Mouse (Mus musculus): ENCODE data around the gene Dnah8. TPM values are rescaled to one million over a fixed set of nuclear protein-coding genes. Genes with fewer than 3 reads are reported as not detected.

Gene Dnah8
- polyA plus RNA-seq, 1 experiment from 2014 or later = 4.1 TPM

- Histone ChIP-seq H3K9me3 (ENCODE audit: control insufficient read depth, low read length) (no peaks in the 10 kb centered on the region), H3K27me3 (replicated peaks; ENCODE audit: control insufficient read depth, insufficient read depth, low read length) (no peaks in the 10 kb centered on the region), H3K4me1 (ENCODE audit: control insufficient read depth, insufficient read depth, low read length) (no peaks in the 10 kb centered on the region), H3K4me2 (ENCODE audit: low read depth, low read length) (no peak overlapping the region), H3K36me3 (ENCODE audit: control insufficient read depth, insufficient read depth, low read length) (no peaks in the 10 kb centered on the region), H3K27ac (replicated peaks; ENCODE audit: low read depth, low read length) (no peak overlapping the region), H3K4me3 (ENCODE audit: low read depth, low read length) (no peak overlapping the region), H3K9ac (ENCODE audit: low read depth, low read length) (no peak overlapping the region)
- peak; percentile 11 for DNase-seq (ENCODE audit: low spot score)
- WGBS = 19% methylated on average over 5 of the region's 5 CpGs
- ATAC-seq (ENCODE audit: low read depth) = no peak
These were observed 57.5 kb downstream of the Dnah8 start for GRCm38 (mm10) chr17:30681604-30682003.

DNA sequence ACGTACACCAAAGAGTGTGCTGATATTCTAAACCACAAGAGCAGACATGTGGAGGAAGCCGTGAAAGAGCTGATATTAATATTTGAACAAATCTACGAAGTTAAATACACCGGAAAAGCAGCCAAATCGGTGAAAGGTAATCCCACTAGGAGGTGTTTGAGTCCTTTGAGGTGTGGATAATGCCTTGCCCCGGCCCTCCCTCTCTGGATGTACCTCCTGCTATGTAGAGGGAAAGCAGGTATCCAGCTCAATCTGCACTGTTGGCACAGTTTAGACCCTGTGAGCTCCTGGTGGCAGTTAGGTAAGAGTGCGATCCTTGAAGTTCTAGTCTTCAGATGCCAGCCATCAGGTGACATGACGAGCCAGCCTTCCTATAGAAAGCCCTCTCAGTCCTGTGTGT, 66.0 kb downstream of the Dnah8 start:
- H3K9me3 ChIP-seq (ENCODE audit: control insufficient read depth, low read length) = no peaks in the 10 kb centered on the region
- no peak overlapping the region for H3K4me3 ChIP-seq (ENCODE audit: low read depth, low read length)
- ATAC-seq (ENCODE audit: low read depth) (no peak), DNase-seq (ENCODE audit: low spot score) (no peak)
- H3K9ac ChIP-seq (ENCODE audit: low read depth, low read length) = no peak overlapping the region
- no peak overlapping the region for H3K27ac ChIP-seq (replicated peaks; ENCODE audit: low read depth, low read length)
- no peak overlapping the region for H3K4me2 ChIP-seq (ENCODE audit: low read depth, low read length)
- H3K36me3 ChIP-seq (ENCODE audit: control insufficient read depth, insufficient read depth, low read length) = no peaks in the 10 kb centered on the region
- 0 out of 2 replicates have a peak, but pooled peaks cover 6% of the 10 kb centered on the region for H3K4me1 ChIP-seq (ENCODE audit: control insufficient read depth, insufficient read depth, low read length)
- H3K27me3 ChIP-seq (replicated peaks; ENCODE audit: control insufficient read depth, insufficient read depth, low read length) = no peaks in the 10 kb centered on the region
- 82% methylated on average over 8 of the region's 8 CpGs for WGBS

GRCm38 (mm10) chr17:30691481-30691880, 67.3 kb downstream of the Dnah8 start:
- H3K27me3 ChIP-seq (replicated peaks; ENCODE audit: control insufficient read depth, insufficient read depth, low read length) = no peaks in the 10 kb centered on the region
- H3K9me3 ChIP-seq (ENCODE audit: control insufficient read depth, low read length) = no peaks in the 10 kb centered on the region
- H3K4me3 ChIP-seq (ENCODE audit: low read depth, low read length) = no peak overlapping the region
- ATAC-seq (ENCODE audit: low read depth) (no peak), DNase-seq (ENCODE audit: low spot score) (no peak)
- WGBS = 41% methylated on average over 2 of the region's 2 CpGs
- H3K36me3 ChIP-seq (ENCODE audit: control insufficient read depth, insufficient read depth, low read length) = no peaks in the 10 kb centered on the region
- H3K4me2 ChIP-seq (ENCODE audit: low read depth, low read length) = no peak overlapping the region
- H3K27ac ChIP-seq (replicated peaks; ENCODE audit: low read depth, low read length) = no peak overlapping the region
- H3K9ac ChIP-seq (ENCODE audit: low read depth, low read length) = no peak overlapping the region
- H3K4me1 ChIP-seq (ENCODE audit: control insufficient read depth, insufficient read depth, low read length) = 0 out of 2 replicates have a peak, but pooled peaks cover 6% of the 10 kb centered on the region

DNA sequence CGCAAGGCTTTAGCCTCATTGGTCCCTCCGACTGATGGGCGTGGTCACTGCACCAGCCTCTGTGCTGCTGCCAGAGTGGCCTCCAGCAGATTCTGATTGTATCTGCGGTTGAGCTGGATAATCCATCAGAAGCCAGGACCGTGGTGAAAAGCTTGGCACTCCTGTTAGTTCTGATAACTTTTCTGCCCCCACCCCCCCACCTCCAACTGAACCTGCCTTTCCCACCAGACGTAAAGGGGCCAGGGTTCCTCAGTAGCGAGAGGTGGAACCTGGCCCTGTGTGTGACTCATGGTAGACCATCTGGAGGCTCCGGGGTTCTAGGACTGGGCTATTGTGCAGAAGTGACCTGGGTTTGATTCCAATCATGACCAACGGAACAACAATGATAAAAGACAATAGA, 70.1 kb downstream of the Dnah8 start:
- no peak overlapping the region for H3K27ac ChIP-seq (replicated peaks; ENCODE audit: low read depth, low read length)
- WGBS = 88% methylated on average over 9 of the region's 9 CpGs
- no peak overlapping the region for H3K9ac ChIP-seq (ENCODE audit: low read depth, low read length)
- H3K4me3 ChIP-seq (ENCODE audit: low read depth, low read length) = no peak overlapping the region
- ATAC-seq (ENCODE audit: low read depth) (no peak), DNase-seq (ENCODE audit: low spot score) (no peak)
- no peaks in the 10 kb centered on the region for H3K9me3 ChIP-seq (ENCODE audit: control insufficient read depth, low read length)
- H3K4me1 ChIP-seq (ENCODE audit: control insufficient read depth, insufficient read depth, low read length) = no peaks in the 10 kb centered on the region
- H3K4me2 ChIP-seq (ENCODE audit: low read depth, low read length) = no peak overlapping the region
- H3K27me3 ChIP-seq (replicated peaks; ENCODE audit: control insufficient read depth, insufficient read depth, low read length) = no peaks in the 10 kb centered on the region
- no peaks in the 10 kb centered on the region for H3K36me3 ChIP-seq (ENCODE audit: control insufficient read depth, insufficient read depth, low read length)

DNA sequence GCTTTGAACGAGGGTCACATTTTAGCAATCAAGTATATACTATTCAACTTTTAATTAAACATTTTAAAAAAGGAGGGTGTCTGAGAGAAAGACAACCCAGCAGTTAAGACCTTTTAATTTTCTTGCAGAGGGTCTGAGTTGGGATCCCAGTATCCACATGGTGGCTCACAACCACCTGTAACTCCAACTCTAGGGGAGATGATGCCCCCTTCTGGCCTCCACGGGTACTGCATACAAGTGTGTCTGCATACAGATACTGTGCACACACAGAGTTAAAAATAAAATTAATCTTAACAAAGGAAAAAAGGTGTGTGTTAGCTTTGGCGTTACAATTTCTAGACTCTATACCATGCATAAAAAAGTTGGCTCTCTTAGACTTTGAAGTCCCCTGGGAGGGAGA, 90.6 kb downstream of the Dnah8 start:
- H3K27me3 ChIP-seq (replicated peaks; ENCODE audit: control insufficient read depth, insufficient read depth, low read length) = no peaks in the 10 kb centered on the region
- DNase-seq (ENCODE audit: low spot score) (no peak), ATAC-seq (ENCODE audit: low read depth) (no peak)
- no peaks in the 10 kb centered on the region for H3K4me1 ChIP-seq (ENCODE audit: control insufficient read depth, insufficient read depth, low read length)
- no peak overlapping the region for H3K27ac ChIP-seq (replicated peaks; ENCODE audit: low read depth, low read length)
- 66% methylated on average over 3 of the region's 3 CpGs for WGBS
- no peaks in the 10 kb centered on the region for H3K36me3 ChIP-seq (ENCODE audit: control insufficient read depth, insufficient read depth, low read length)
- peaks cover 3% of the 10 kb centered on the region; the same call in 1 of the 2 replicates for H3K9me3 ChIP-seq (ENCODE audit: control insufficient read depth, low read length)
- no peak overlapping the region for H3K9ac ChIP-seq (ENCODE audit: low read depth, low read length)
- H3K4me3 ChIP-seq (ENCODE audit: low read depth, low read length) = no peak overlapping the region
- H3K4me2 ChIP-seq (ENCODE audit: low read depth, low read length) = no peak overlapping the region

DNA sequence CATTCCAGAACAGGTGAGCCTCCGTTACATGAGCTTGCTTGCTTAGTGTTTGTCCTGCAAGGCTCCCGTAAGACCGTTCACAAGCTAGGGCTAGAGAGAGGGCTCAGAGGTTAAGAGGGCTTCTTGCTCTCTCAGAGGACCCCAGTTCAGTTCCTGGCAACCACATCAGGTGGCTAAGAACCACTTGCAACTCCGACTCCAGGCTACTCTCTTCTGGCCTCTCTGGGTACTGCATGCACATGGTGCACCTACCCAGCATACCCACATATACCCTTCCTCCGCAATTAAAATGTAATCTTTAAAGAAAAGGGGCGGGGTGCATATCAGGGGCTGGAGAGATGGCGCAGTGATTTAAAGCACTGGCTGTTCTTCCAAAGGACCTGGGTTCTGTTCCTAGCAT, 94.0 kb downstream of the Dnah8 start:
- H3K4me1 ChIP-seq (ENCODE audit: control insufficient read depth, insufficient read depth, low read length) = no peaks in the 10 kb centered on the region
- H3K9ac ChIP-seq (ENCODE audit: low read depth, low read length) = no peak overlapping the region
- H3K27ac ChIP-seq (replicated peaks; ENCODE audit: low read depth, low read length) = no peak overlapping the region
- no peak overlapping the region for H3K4me2 ChIP-seq (ENCODE audit: low read depth, low read length)
- H3K36me3 ChIP-seq (ENCODE audit: control insufficient read depth, insufficient read depth, low read length) = no peaks in the 10 kb centered on the region
- H3K4me3 ChIP-seq (ENCODE audit: low read depth, low read length) = no peak overlapping the region
- WGBS = 93% methylated on average over 7 of the region's 7 CpGs
- ATAC-seq (ENCODE audit: low read depth) = no peak
- H3K9me3 ChIP-seq (ENCODE audit: control insufficient read depth, low read length) = peaks cover 3% of the 10 kb centered on the region; the same call in 1 of the 2 replicates
- no peaks in the 10 kb centered on the region for H3K27me3 ChIP-seq (replicated peaks; ENCODE audit: control insufficient read depth, insufficient read depth, low read length)
- no peak for DNase-seq (ENCODE audit: low spot score)

DNA sequence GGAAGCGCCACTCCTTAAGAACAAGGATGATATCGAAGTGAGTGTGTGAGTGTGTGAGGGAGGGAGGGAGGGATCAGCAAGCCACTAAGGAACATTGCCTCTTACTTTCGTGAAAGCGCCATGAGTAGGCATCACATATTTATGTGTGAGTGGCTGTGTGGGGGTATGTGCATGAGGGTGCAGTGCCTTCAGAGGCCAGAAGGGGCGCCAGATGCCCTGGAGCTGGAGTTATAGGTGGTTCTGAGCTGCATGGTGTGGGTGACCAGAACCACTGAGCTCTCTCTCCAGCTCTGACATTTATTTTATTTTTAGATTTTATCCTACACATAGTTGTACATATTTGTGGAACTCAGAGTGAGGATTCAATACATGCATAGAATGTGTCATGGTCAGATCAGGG, 94.9 kb downstream of the Dnah8 start:
- no peak for ATAC-seq (ENCODE audit: low read depth)
- no peak overlapping the region for H3K9ac ChIP-seq (ENCODE audit: low read depth, low read length)
- no peaks in the 10 kb centered on the region for H3K27me3 ChIP-seq (replicated peaks; ENCODE audit: control insufficient read depth, insufficient read depth, low read length)
- no peak overlapping the region for H3K27ac ChIP-seq (replicated peaks; ENCODE audit: low read depth, low read length)
- DNase-seq (ENCODE audit: low spot score) = no peak
- H3K4me1 ChIP-seq (ENCODE audit: control insufficient read depth, insufficient read depth, low read length) = no peaks in the 10 kb centered on the region
- H3K4me3 ChIP-seq (ENCODE audit: low read depth, low read length) = no peak overlapping the region
- peaks cover 3% of the 10 kb centered on the region; the same call in 1 of the 2 replicates for H3K9me3 ChIP-seq (ENCODE audit: control insufficient read depth, low read length)
- H3K4me2 ChIP-seq (ENCODE audit: low read depth, low read length) = no peak overlapping the region
- WGBS = 86% methylated on average over 5 of the region's 5 CpGs
- no peaks in the 10 kb centered on the region for H3K36me3 ChIP-seq (ENCODE audit: control insufficient read depth, insufficient read depth, low read length)

- H3K9ac ChIP-seq (ENCODE audit: low read depth, low read length) = no peak overlapping the region
- no peaks in the 10 kb centered on the region for H3K27me3 ChIP-seq (replicated peaks; ENCODE audit: control insufficient read depth, insufficient read depth, low read length)
- no peak overlapping the region for H3K4me2 ChIP-seq (ENCODE audit: low read depth, low read length)
- H3K4me1 ChIP-seq (ENCODE audit: control insufficient read depth, insufficient read depth, low read length) = no peaks in the 10 kb centered on the region
- 56% methylated on average over 4 of the region's 4 CpGs for WGBS
- no peaks in the 10 kb centered on the region for H3K36me3 ChIP-seq (ENCODE audit: control insufficient read depth, insufficient read depth, low read length)
- no peaks in the 10 kb centered on the region for H3K9me3 ChIP-seq (ENCODE audit: control insufficient read depth, low read length)
- no peak overlapping the region for H3K27ac ChIP-seq (replicated peaks; ENCODE audit: low read depth, low read length)
- no peak for DNase-seq (ENCODE audit: low spot score)
- no peak for ATAC-seq (ENCODE audit: low read depth)
- no peak overlapping the region for H3K4me3 ChIP-seq (ENCODE audit: low read depth, low read length)
These were observed 103.6 kb downstream of the Dnah8 start for GRCm38 (mm10) chr17:30727788-30728187.

- no peaks in the 10 kb centered on the region for H3K27me3 ChIP-seq (replicated peaks; ENCODE audit: control insufficient read depth, insufficient read depth, low read length)
- no peak for DNase-seq (ENCODE audit: low spot score)
- H3K4me2 ChIP-seq (ENCODE audit: low read depth, low read length) = no peak overlapping the region
- 59% methylated on average over 3 of the region's 3 CpGs for WGBS
- ATAC-seq (ENCODE audit: low read depth) = no peak
- H3K36me3 ChIP-seq (ENCODE audit: control insufficient read depth, insufficient read depth, low read length) = no peaks in the 10 kb centered on the region
- no peaks in the 10 kb centered on the region for H3K9me3 ChIP-seq (ENCODE audit: control insufficient read depth, low read length)
- no peaks in the 10 kb centered on the region for H3K4me1 ChIP-seq (ENCODE audit: control insufficient read depth, insufficient read depth, low read length)
- no peak overlapping the region for H3K27ac ChIP-seq (replicated peaks; ENCODE audit: low read depth, low read length)
- no peak overlapping the region for H3K9ac ChIP-seq (ENCODE audit: low read depth, low read length)
- no peak overlapping the region for H3K4me3 ChIP-seq (ENCODE audit: low read depth, low read length)
These were observed 108.6 kb downstream of the Dnah8 start for GRCm38 (mm10) chr17:30732736-30733135.
